Mouse (Mus musculus): ENCODE measurements around the gene Tmem131. TPM values are rescaled to one million over a fixed set of nuclear protein-coding genes. Genes with fewer than 3 reads are reported as not detected.

Tmem131 gene
- total and polyA plus RNA-seq, 2 experiments from 2014 or later, result 3.9 to 10.1 TPM

GRCm38 (mm10) chr1:36937648-36938047 lies 5.8 kb downstream of the Tmem131 start:
- WGBS, result 45% methylated on average over 3 of the region's 3 CpGs

DNA sequence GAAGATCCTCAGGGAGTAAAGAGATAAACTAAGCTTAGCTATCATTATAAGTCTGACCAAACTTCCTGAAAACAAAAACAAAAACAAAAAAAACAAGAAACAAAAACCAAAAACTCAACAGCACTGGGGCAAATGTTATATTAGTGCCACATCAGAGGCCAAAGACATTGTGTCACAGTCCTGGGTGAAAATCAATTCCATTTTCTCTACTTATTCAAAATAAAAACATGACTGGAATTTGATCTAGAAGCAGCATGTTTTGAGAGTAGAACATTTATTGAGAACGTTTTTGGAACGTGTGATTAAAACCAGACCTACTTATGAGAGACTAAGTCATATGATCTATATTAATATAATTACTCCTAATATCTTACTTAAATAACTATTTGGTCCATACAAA lies 6.5 kb downstream of the Tmem131 start:
- Histone ChIP-seq H3K36me3 (replicated peaks; ENCODE audit: control insufficient read depth, insufficient read depth, low read length) (no peaks in the 10 kb centered on the region), H3K9ac (replicated peaks; ENCODE audit: low read depth, low read length) (no peak overlapping the region), H3K4me3 (ENCODE audit: low read depth, low read length) (peak overlapping the region; percentile 96; the same call in 1 of the 2 replicates), H3K27me3 (ENCODE audit: control insufficient read depth, insufficient read depth, low read length) (no peaks in the 10 kb centered on the region), H3K27ac (ENCODE audit: low read depth) (no peak overlapping the region), H3K4me2 (ENCODE audit: low read depth, low read length) (peak overlapping the region; percentile 82), H3K9me3 (replicated peaks; ENCODE audit: control insufficient read depth, low read length) (no peaks in the 10 kb centered on the region), H3K4me1 (ENCODE audit: control insufficient read depth, insufficient read depth) (peaks cover 33% of the 10 kb centered on the region)
- no peak for TF ChIP-seq CTCF (IDR thresholded peaks at IDR 0.05; ENCODE audit: low read depth)
- no peak for TF ChIP-seq EP300 (IDR thresholded peaks at IDR 0.05; ENCODE audit: low read depth)
- ATAC-seq (ENCODE audit: insufficient read depth, low read depth) (no peak), DNase-seq (ENCODE audit: low spot score) (no peak)
- 71% methylated on average over 2 of the region's 2 CpGs for WGBS

More at GRCm38 (mm10) chr1:36937648-36938047, 5.8 kb downstream of the Tmem131 start:
- H3K9me3 ChIP-seq (replicated peaks; ENCODE audit: control insufficient read depth, low read length), result no peaks in the 10 kb centered on the region
- no peaks in the 10 kb centered on the region for H3K27me3 ChIP-seq (ENCODE audit: control insufficient read depth, insufficient read depth, low read length)
- H3K9ac ChIP-seq (replicated peaks; ENCODE audit: low read depth, low read length), result peak overlapping the region; percentile 95
- H3K4me2 ChIP-seq (ENCODE audit: low read depth, low read length), result peak overlapping the region; percentile 82
- no peak for TF ChIP-seq EP300 (IDR thresholded peaks at IDR 0.05; ENCODE audit: low read depth)
- TF ChIP-seq CTCF (IDR thresholded peaks at IDR 0.05; ENCODE audit: low read depth), result no peak
- DNase-seq (ENCODE audit: low spot score) (no peak), ATAC-seq (ENCODE audit: insufficient read depth, low read depth) (no peak)
- peaks cover 33% of the 10 kb centered on the region for H3K4me1 ChIP-seq (ENCODE audit: control insufficient read depth, insufficient read depth)
- H3K36me3 ChIP-seq (replicated peaks; ENCODE audit: control insufficient read depth, insufficient read depth, low read length), result no peaks in the 10 kb centered on the region
- no peak overlapping the region for H3K27ac ChIP-seq (ENCODE audit: low read depth)
- peak overlapping the region; percentile 96 for H3K4me3 ChIP-seq (ENCODE audit: low read depth, low read length)

DNA sequence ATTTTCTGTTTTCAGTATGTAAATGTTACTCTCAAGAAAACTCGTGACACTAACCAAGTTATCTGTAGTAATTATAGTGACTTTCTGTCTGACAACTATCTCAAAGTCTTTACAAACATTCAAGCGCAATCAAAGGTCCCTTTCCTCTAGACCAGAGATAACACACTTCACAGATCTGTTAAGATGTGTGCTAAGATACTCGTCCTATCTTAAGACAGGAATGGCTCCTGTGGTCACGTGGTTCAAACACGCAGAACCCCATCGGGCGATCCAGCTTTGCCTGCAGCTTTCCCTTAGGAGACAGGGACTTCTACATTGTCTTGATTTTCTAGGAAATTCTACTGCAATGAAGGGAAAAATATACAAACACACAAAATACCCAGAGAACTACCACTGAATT lies 6.9 kb downstream of the Tmem131 start:
- TF ChIP-seq EP300 (IDR thresholded peaks at IDR 0.05; ENCODE audit: low read depth) (no peak), CTCF (IDR thresholded peaks at IDR 0.05; ENCODE audit: low read depth) (no peak)
- Histone ChIP-seq H3K36me3 (replicated peaks; ENCODE audit: control insufficient read depth, insufficient read depth, low read length) (no peaks in the 10 kb centered on the region), H3K9ac (replicated peaks; ENCODE audit: low read depth, low read length) (no peak overlapping the region), H3K4me2 (ENCODE audit: low read depth, low read length) (peak overlapping the region; percentile 82; the same call in 1 of the 2 replicates), H3K4me3 (ENCODE audit: low read depth, low read length) (no peak overlapping the region), H3K4me1 (ENCODE audit: control insufficient read depth, insufficient read depth) (peaks cover 33% of the 10 kb centered on the region), H3K27me3 (ENCODE audit: control insufficient read depth, insufficient read depth, low read length) (no peaks in the 10 kb centered on the region), H3K9me3 (replicated peaks; ENCODE audit: control insufficient read depth, low read length) (no peaks in the 10 kb centered on the region), H3K27ac (ENCODE audit: low read depth) (no peak overlapping the region)
- no peak for DNase-seq (ENCODE audit: low spot score)
- 66% methylated on average over 7 of the region's 7 CpGs for WGBS
- ATAC-seq (ENCODE audit: insufficient read depth, low read depth), result no peak

DNA sequence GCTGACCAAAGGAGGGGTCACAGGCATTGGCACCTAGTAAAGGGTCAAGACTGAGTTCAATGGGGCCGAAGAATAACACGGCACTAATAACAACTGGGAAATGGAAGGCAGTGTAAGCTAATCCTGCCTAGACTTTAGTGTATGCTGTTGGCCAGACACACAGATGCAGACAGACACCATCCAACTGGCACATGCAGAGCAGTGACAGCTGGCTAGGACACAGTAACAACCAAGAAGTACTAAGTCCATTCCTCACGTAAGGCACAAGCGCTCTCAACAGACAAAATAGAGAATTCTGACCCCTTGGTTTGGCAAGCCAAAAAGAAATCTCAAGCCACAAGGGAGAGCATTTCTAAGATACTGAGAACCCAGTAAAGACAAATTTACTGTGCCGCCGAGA lies 8.7 kb downstream of the Tmem131 start:
- Histone ChIP-seq H3K9me3 (replicated peaks; ENCODE audit: control insufficient read depth, low read length) (no peaks in the 10 kb centered on the region), H3K4me3 (ENCODE audit: low read depth, low read length) (no peak overlapping the region), H3K27ac (ENCODE audit: low read depth) (no peak overlapping the region), H3K4me1 (ENCODE audit: control insufficient read depth, insufficient read depth) (peaks cover 28% of the 10 kb centered on the region), H3K27me3 (ENCODE audit: control insufficient read depth, insufficient read depth, low read length) (no peaks in the 10 kb centered on the region), H3K36me3 (replicated peaks; ENCODE audit: control insufficient read depth, insufficient read depth, low read length) (no peaks in the 10 kb centered on the region), H3K9ac (replicated peaks; ENCODE audit: low read depth, low read length) (no peak overlapping the region), H3K4me2 (ENCODE audit: low read depth, low read length) (peak overlapping the region; percentile 9; the same call in 1 of the 2 replicates)
- TF ChIP-seq CTCF (IDR thresholded peaks at IDR 0.05; ENCODE audit: low read depth), result no peak
- TF ChIP-seq EP300 (IDR thresholded peaks at IDR 0.05; ENCODE audit: low read depth), result no peak
- 51% methylated on average over 6 of the region's 6 CpGs for WGBS
- DNase-seq (ENCODE audit: low spot score) (no peak), ATAC-seq (ENCODE audit: insufficient read depth, low read depth) (no peak)

DNA sequence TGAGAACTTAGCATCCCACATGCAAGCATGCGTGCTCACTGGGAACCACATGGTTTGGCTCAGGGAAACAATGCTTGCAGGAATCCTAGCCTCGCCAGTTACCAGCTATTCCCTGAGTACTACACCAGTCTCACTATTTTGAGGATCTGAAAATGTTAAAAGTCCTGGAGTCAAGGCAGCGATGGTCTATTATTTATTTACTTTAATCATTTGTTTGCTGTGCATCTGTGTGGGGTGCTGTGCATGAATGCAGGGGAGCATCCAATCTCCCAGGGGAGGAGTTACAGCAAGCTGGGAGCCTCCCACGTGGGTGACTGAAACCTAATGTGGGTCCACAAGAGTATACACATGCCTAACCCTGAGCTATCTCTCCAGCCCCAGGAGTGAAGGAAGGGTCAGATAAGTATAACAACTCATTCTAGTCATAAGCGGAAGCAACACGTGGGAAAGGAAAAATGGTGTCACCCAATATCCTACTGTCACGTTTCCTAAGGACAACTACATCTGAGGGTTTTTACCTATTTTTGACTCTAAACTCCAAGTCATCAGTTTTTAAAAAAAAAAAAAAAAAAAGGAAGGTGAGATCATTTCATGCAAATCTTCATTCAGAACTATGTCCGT lies 9.4 kb downstream of the Tmem131 start:
- WGBS, result 39% methylated on average over 8 of the region's 8 CpGs
- Histone ChIP-seq H3K9me3 (replicated peaks; ENCODE audit: control insufficient read depth, low read length) (no peaks in the 10 kb centered on the region), H3K4me3 (ENCODE audit: low read depth, low read length) (no peak overlapping the region), H3K4me1 (ENCODE audit: control insufficient read depth, insufficient read depth) (peaks cover 30% of the 10 kb centered on the region), H3K27ac (ENCODE audit: low read depth) (no peak overlapping the region), H3K9ac (replicated peaks; ENCODE audit: low read depth, low read length) (no peak overlapping the region), H3K36me3 (replicated peaks; ENCODE audit: control insufficient read depth, insufficient read depth, low read length) (no peaks in the 10 kb centered on the region), H3K4me2 (ENCODE audit: low read depth, low read length) (no peak overlapping the region), H3K27me3 (ENCODE audit: control insufficient read depth, insufficient read depth, low read length) (no peaks in the 10 kb centered on the region)
- DNase-seq (ENCODE audit: low spot score), result no peak
- no peak for ATAC-seq (ENCODE audit: insufficient read depth, low read depth)
- no peak for TF ChIP-seq CTCF (IDR thresholded peaks at IDR 0.05; ENCODE audit: low read depth)
- TF ChIP-seq EP300 (IDR thresholded peaks at IDR 0.05; ENCODE audit: low read depth), result no peak

DNA sequence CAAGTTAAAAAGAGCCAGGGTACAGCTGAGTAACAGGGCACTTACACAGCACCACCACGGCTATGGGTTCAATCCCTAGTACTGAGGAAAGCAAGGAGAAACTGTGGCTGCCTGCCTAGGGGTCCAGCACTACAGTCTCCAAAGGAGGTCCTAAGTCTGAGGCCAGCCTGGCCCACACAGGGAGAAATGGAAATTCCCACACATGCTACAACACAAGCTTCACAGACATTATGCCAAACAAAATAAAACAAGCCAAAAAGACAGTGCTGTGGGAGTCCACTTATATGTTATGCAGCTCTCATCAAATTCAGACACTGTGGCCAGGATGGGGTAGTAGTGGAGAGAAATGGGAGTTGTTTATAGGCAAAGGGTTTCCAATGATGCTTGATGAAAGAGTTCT lies 11.2 kb downstream of the Tmem131 start:
- no peak for DNase-seq (ENCODE audit: low spot score)
- TF ChIP-seq EP300 (IDR thresholded peaks at IDR 0.05; ENCODE audit: low read depth), result no peak
- peaks cover 38% of the 10 kb centered on the region for H3K4me1 ChIP-seq (ENCODE audit: control insufficient read depth, insufficient read depth)
- no peaks in the 10 kb centered on the region for H3K9me3 ChIP-seq (replicated peaks; ENCODE audit: control insufficient read depth, low read length)
- no peak overlapping the region for H3K27ac ChIP-seq (ENCODE audit: low read depth)
- 79% methylated on average over 1 of the region's 1 CpGs for WGBS
- H3K4me2 ChIP-seq (ENCODE audit: low read depth, low read length), result no peak overlapping the region
- H3K36me3 ChIP-seq (replicated peaks; ENCODE audit: control insufficient read depth, insufficient read depth, low read length), result no peaks in the 10 kb centered on the region
- no peak for ATAC-seq (ENCODE audit: insufficient read depth, low read depth)
- H3K9ac ChIP-seq (replicated peaks; ENCODE audit: low read depth, low read length), result no peak overlapping the region
- no peak overlapping the region for H3K4me3 ChIP-seq (ENCODE audit: low read depth, low read length)
- H3K27me3 ChIP-seq (ENCODE audit: control insufficient read depth, insufficient read depth, low read length), result no peaks in the 10 kb centered on the region
